Mouse (Mus musculus): ENCODE measurements around the gene Fto.

- TF ChIP-seq CTCF (IDR thresholded peaks at IDR 0.05; ENCODE audit: low read depth) (no peak), EP300 (IDR thresholded peaks at IDR 0.05; ENCODE audit: low read depth) (no peak)
These were observed 91.8 kb downstream of the Fto start for GRCm38 (mm10) chr8:91405099-91405498.

Data from liver, embryonic 14.5 days (tissue).